Mouse (Mus musculus): ENCODE results near the gene Coro1c. TPM values are rescaled to one million over a fixed set of nuclear protein-coding genes. Genes with fewer than 3 reads are reported as not detected.

Coro1c gene
- polyA plus RNA-seq, 1 experiment from 2014 or later = 169 TPM

- H3K27ac ChIP-seq (ENCODE audit: low read depth, low read length) = no peak overlapping the region
- H3K9me3 ChIP-seq (replicated peaks; ENCODE audit: control insufficient read depth, low read length) = no peaks in the 10 kb centered on the region
- no peak overlapping the region for H3K4me3 ChIP-seq (ENCODE audit: low read depth, low read length)
- WGBS = 48% methylated on average over 5 of the region's 5 CpGs
- H3K27me3 ChIP-seq (replicated peaks; ENCODE audit: control insufficient read depth, insufficient read depth, low read length) = no peaks in the 10 kb centered on the region; the same call in 1 of the 2 replicates
- DNase-seq (ENCODE audit: low spot score) (no peak), ATAC-seq (peak; percentile 23; the same call in 1 of the 2 replicates)
- H3K36me3 ChIP-seq (ENCODE audit: control insufficient read depth, insufficient read depth, low read length) = no peaks in the 10 kb centered on the region
- no peaks in the 10 kb centered on the region; the same call in 1 of the 2 replicates for H3K4me1 ChIP-seq (ENCODE audit: control insufficient read depth, insufficient read depth, low read length)
- H3K9ac ChIP-seq (ENCODE audit: low read length) = 0 out of 2 replicates have a peak overlapping the region, but pooled peaks have one; percentile 21
- H3K4me2 ChIP-seq (ENCODE audit: low read length) = no peak overlapping the region
These were observed 108.9 kb downstream of the Coro1c start for GRCm38 (mm10) chr5:113799691-113800090.

- H3K27ac ChIP-seq (ENCODE audit: low read depth, low read length) = no peak overlapping the region
- H3K4me3 ChIP-seq (ENCODE audit: low read depth, low read length) = no peak overlapping the region
- H3K27me3 ChIP-seq (replicated peaks; ENCODE audit: control insufficient read depth, insufficient read depth, low read length) = no peaks in the 10 kb centered on the region; the same call in 1 of the 2 replicates
- no peaks in the 10 kb centered on the region for H3K36me3 ChIP-seq (ENCODE audit: control insufficient read depth, insufficient read depth, low read length)
- H3K4me2 ChIP-seq (ENCODE audit: low read length) = no peak overlapping the region
- H3K9ac ChIP-seq (ENCODE audit: low read length) = no peak overlapping the region
- DNase-seq (ENCODE audit: low spot score) = no peak
- H3K9me3 ChIP-seq (replicated peaks; ENCODE audit: control insufficient read depth, low read length) = no peaks in the 10 kb centered on the region
- 88% methylated on average over 9 of the region's 9 CpGs for WGBS
- no peak for ATAC-seq
- no peaks in the 10 kb centered on the region; the same call in 1 of the 2 replicates for H3K4me1 ChIP-seq (ENCODE audit: control insufficient read depth, insufficient read depth, low read length)
These were observed 110.0 kb downstream of the Coro1c start for GRCm38 (mm10) chr5:113798525-113798924.

GRCm38 (mm10) chr5:113797149-113797882 is 111.2 kb downstream of the Coro1c start:
- no peaks in the 10 kb centered on the region; the same call in 1 of the 2 replicates for H3K4me1 ChIP-seq (ENCODE audit: control insufficient read depth, insufficient read depth, low read length)
- no peak overlapping the region for H3K9ac ChIP-seq (ENCODE audit: low read length)
- ATAC-seq (no peak), DNase-seq (ENCODE audit: low spot score) (no peak)
- H3K9me3 ChIP-seq (replicated peaks; ENCODE audit: control insufficient read depth, low read length) = no peaks in the 10 kb centered on the region
- H3K27ac ChIP-seq (ENCODE audit: low read depth, low read length) = no peak overlapping the region
- WGBS = 13% methylated on average over 19 of the region's 19 CpGs
- no peak overlapping the region for H3K4me2 ChIP-seq (ENCODE audit: low read length)
- H3K4me3 ChIP-seq (ENCODE audit: low read depth, low read length) = no peak overlapping the region
- no peaks in the 10 kb centered on the region for H3K36me3 ChIP-seq (ENCODE audit: control insufficient read depth, insufficient read depth, low read length)
- H3K27me3 ChIP-seq (replicated peaks; ENCODE audit: control insufficient read depth, insufficient read depth, low read length) = no peaks in the 10 kb centered on the region; the same call in 1 of the 2 replicates

- no peak overlapping the region for H3K4me3 ChIP-seq (ENCODE audit: low read depth, low read length)
- DNase-seq (ENCODE audit: low spot score) = no peak
- H3K9me3 ChIP-seq (replicated peaks; ENCODE audit: control insufficient read depth, low read length) = no peaks in the 10 kb centered on the region
- 9% methylated on average over 13 of the region's 13 CpGs for WGBS
- H3K36me3 ChIP-seq (ENCODE audit: control insufficient read depth, insufficient read depth, low read length) = no peaks in the 10 kb centered on the region
- no peak overlapping the region for H3K9ac ChIP-seq (ENCODE audit: low read length)
- no peak overlapping the region for H3K4me2 ChIP-seq (ENCODE audit: low read length)
- no peak overlapping the region for H3K27ac ChIP-seq (ENCODE audit: low read depth, low read length)
- no peaks in the 10 kb centered on the region; the same call in 1 of the 2 replicates for H3K27me3 ChIP-seq (replicated peaks; ENCODE audit: control insufficient read depth, insufficient read depth, low read length)
- H3K4me1 ChIP-seq (ENCODE audit: control insufficient read depth, insufficient read depth, low read length) = no peaks in the 10 kb centered on the region; the same call in 1 of the 2 replicates
- no peak for ATAC-seq
These were observed 112.0 kb downstream of the Coro1c start for GRCm38 (mm10) chr5:113796401-113797148.

Other genes starting within 250 kb of the Coro1c start
- not detected in 2 replicates for gene 1700069L16Rik, start 184.0 kb downstream of the Coro1c start, polyA plus RNA-seq (2014; fragmentation: Nextera tagmentation; extraction: Ambion mirVana)
- gene Ficd, start 173.0 kb downstream of the Coro1c start, polyA plus RNA-seq (2014; fragmentation: Nextera tagmentation; extraction: Ambion mirVana) = 5.0 and 5.8 TPM in 2 replicates
- gene Sart3, start 136.2 kb downstream of the Coro1c start, polyA plus RNA-seq (2014; fragmentation: Nextera tagmentation; extraction: Ambion mirVana) = 27.3 and 38.8 TPM in 2 replicates
- gene Iscu, start 136.0 kb downstream of the Coro1c start, polyA plus RNA-seq (2014; fragmentation: Nextera tagmentation; extraction: Ambion mirVana) = 101 TPM in 2 replicates
- gene Tmem119, start 108.2 kb downstream of the Coro1c start, polyA plus RNA-seq (2014; fragmentation: Nextera tagmentation; extraction: Ambion mirVana) = 3.3 and 4.0 TPM in 2 replicates
- gene Selplg, start 76.1 kb downstream of the Coro1c start, polyA plus RNA-seq (2014; fragmentation: Nextera tagmentation; extraction: Ambion mirVana) = 1.8 and 1.9 TPM in 2 replicates
- gene Ssh1, start 85.1 kb upstream of the Coro1c start, polyA plus RNA-seq (2014; fragmentation: Nextera tagmentation; extraction: Ambion mirVana) = 16.0 and 16.6 TPM in 2 replicates
- not detected in 2 replicates for gene Dao, start 94.9 kb upstream of the Coro1c start, polyA plus RNA-seq (2014; fragmentation: Nextera tagmentation; extraction: Ambion mirVana)
- gene Usp30, start 156.7 kb upstream of the Coro1c start, polyA plus RNA-seq (2014; fragmentation: Nextera tagmentation; extraction: Ambion mirVana) = 13.9 and 16.9 TPM in 2 replicates
- 60.5 and 80.1 TPM in 2 replicates for gene Svop, start 182.8 kb upstream of the Coro1c start, polyA plus RNA-seq (2014; fragmentation: Nextera tagmentation; extraction: Ambion mirVana)
- 6.5 and 8.3 TPM in 2 replicates for gene Alkbh2, start 219.5 kb upstream of the Coro1c start, polyA plus RNA-seq (2014; fragmentation: Nextera tagmentation; extraction: Ambion mirVana)
- gene Ung, start 221.6 kb upstream of the Coro1c start, polyA plus RNA-seq (2014; fragmentation: Nextera tagmentation; extraction: Ambion mirVana) = 12.1 and 13.3 TPM in 2 replicates
- gene Acacb, start 237.8 kb upstream of the Coro1c start, polyA plus RNA-seq (2014; fragmentation: Nextera tagmentation; extraction: Ambion mirVana) = 2.4 and 3.7 TPM in 2 replicates

Data from forebrain, embryonic 14.5 days (tissue).